Mouse (Mus musculus): ENCODE data around the gene Jaml.
"Not testable (repeated sequence)": the region's sequence is repeated elsewhere in the genome, so short reads cannot be mapped to it uniquely, and the experiment has no call there.

Jaml gene

DNA sequence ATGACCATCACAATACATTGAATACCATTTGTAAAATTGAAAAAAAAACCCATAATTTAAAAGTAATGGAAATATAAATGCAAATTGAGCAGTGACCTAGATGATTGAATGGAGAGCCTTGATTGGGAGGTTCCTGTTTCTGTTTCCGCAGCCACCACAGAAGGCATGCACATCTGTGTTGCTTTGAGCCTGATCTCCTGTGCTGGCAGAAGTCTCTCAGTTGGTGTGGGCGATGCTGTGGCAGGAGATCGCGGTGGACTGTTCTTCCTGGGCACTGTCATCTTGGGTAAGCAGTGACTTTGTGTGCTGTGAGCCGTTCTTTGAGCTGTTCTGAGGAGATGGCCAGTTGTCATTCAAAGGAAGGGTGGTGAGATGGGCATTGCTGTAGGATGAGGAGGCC, at the start of gene Jaml:
Gene Jaml (plus strand): TSS at position 173 of the 400 bp plus-strand sequence.
- DNase-seq = no peak

DNA sequence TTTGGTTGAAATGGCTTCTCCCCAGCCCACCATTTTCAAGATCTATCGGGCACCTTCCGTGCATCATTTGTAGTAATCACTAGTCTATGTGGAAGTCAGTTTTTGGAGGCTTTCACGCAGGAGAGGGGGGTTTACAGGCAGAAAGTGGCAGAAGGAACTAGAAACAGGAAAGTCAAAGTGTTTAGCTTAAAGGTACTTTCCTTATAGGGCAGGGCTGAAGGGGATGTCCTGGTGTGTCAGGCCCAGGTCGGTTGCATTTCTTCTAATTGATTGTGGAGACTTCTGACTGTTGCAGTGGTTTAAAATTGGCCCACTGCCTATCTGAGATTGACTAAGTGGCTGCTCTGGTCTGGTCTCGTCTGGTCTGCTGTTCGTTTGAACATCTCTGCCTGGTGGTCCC, 48.6 kb upstream of the Jaml start:
- no peak for DNase-seq

- no peak for DNase-seq
These were observed 46.7 kb upstream of the Jaml start for GRCm38 (mm10) chr9:45032261-45032660.

DNA sequence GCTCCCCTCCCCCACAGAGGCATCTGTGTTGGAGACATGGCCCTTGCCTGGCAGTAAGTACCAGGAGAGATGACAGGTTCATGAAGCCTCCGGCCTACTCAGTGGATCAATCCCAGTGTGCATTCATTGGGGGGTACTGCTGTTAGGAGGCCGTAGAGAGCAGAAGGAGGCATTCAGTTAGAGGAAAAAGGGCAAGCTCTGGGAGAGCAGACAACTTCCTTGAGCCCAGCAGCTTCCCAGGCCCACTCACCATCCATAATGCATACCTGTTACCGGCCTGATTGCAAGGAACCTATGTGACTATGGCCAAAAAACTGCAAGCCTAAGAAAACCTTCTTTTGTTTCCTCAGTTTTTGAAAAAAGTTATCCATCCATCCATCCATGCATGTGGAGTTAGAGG, 44.5 kb upstream of the Jaml start:
- DNase-seq = no peak

GRCm38 (mm10) chr9:45037803-45038202, 41.2 kb upstream of the Jaml start:
- DNase-seq = not testable (repeated sequence)

- DNase-seq = no peak
These were observed 39.5 kb upstream of the Jaml start, which contains the start of gene Mpzl2 for GRCm38 (mm10) chr9:45039499-45039898. Mpzl2 (plus strand) TSS chr9:45039799.

DNA sequence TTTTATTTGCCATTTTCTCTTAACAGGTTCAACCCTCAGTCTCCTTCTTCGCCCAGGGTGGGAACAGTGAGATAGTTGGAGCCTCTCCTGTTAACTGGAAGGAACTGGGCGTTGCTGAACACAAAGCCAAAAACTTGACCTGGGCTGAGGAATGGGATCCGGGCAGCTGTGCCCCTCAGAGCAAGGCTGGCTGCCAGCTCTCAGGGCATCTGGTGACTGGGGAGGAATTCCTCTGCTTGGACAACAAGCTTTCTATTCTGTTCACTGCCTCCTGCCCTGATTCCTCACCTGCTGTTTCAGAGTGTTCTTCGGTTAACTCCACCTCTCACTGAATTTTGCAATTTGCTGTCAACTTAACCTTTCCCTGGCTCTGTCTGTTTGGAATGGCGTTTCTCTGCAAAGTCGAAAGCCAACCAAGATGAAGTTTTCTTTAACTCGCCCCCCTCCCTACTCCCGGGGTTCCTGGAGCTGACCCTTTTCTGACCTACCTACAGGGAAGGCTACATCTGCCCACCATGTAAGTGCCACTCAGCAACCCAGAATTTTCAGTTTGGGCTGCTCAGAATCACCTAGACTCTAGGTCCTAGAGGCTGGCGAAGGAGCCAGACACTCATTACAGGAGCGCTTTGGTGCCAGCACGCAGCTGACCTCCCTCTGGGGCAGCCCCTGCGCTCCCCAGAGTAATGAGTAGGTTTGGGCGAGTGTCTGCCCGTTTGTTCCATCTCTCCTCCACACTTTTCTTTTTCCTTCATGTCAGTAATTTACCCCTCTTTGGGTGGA, 38.7 kb upstream of the Jaml start:
- peak in 1 of 2 experiments; percentile 30 for DNase-seq

GRCm38 (mm10) chr9:45041131-45041838, 37.7 kb upstream of the Jaml start:
- DNase-seq = peak in 1 of 2 experiments; percentile 45

- peak; percentile 75 to 84 for DNase-seq
These were observed 36.8 kb upstream of the Jaml start for GRCm38 (mm10) chr9:45042056-45042720.

GRCm38 (mm10) chr9:45042947-45043346, 36.0 kb upstream of the Jaml start:
- peak in 1 of 2 experiments; percentile 12 for DNase-seq

GRCm38 (mm10) chr9:45046973-45047372, 32.0 kb upstream of the Jaml start:
- no peak for DNase-seq

DNA sequence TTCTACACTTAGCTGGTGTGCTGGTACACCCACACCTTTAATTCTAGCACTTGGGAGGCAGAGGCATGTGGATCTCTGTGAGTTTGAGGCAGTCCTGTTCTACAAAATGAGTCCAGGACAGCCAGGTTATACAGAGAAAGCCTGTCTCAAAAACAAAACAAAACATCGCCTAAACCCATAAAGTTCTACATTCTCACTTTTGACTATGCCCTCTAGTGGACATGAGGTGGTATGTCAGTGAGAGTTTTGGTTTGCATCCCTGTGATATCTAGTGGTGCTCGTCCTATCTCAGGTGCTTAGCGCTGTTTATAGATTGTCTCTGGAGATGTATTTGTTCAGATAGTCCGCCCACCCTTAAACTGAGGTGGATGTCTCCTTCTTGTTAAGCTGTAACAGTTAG, 30.5 kb upstream of the Jaml start:
- DNase-seq = no peak

DNA sequence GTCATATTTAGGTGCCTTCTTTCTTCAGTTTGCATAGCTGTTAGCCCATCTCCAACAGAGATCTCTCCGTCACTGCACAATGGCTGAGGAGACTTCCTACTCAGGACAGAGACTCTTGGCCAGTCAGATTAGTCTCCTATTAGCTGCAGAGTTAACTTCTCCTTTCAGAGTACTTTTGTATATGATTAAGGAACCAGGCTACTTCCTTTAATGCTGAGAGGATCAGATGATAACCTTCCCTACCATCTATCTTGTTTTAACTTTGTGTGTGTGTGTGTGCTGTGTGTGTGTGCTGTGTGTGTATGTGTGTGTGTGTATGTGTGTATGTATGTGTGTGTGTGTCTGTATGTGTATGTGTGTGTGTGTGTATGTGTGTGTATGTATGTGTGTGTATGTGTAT, 29.3 kb upstream of the Jaml start:
- DNase-seq = no peak

GRCm38 (mm10) chr9:45050301-45050700, 28.7 kb upstream of the Jaml start:
- no peak for DNase-seq

DNA sequence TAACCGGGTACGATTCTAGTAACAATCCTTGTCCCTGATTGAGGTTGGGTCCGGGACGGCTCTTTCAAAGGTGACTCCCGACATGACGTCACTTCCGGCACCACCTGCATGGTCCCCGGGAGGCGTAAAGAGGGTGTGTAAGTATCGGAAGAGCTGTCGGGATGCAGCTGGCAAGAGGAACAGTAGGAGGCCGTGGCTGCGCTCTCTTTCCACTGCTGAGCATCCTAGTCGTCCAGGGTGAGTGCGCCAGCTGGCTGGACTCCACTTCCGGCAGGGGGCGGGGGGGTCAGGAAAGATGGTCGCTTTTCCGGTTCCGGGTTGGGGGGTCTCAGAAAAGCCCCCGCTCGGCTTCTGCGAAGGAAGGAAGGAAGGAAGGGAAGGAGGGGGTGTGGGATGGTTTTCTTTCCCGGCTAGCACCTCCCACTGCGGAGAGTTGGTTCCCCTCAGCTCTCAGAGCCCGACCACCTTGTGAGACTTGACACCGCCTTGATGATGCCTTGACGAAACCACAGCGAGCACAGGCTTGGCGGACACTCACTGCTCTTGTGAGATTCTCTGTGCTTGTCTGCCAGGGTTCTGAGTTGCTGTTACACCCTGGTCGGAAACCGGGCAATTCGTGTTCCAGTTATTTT, 23.8 kb upstream of the Jaml start, which contains the start of gene Mpzl3:
Gene Mpzl3 (plus strand): TSS at position 105 of the 632 bp plus-strand sequence.
- peak; percentile 77 to 79 for DNase-seq

DNA sequence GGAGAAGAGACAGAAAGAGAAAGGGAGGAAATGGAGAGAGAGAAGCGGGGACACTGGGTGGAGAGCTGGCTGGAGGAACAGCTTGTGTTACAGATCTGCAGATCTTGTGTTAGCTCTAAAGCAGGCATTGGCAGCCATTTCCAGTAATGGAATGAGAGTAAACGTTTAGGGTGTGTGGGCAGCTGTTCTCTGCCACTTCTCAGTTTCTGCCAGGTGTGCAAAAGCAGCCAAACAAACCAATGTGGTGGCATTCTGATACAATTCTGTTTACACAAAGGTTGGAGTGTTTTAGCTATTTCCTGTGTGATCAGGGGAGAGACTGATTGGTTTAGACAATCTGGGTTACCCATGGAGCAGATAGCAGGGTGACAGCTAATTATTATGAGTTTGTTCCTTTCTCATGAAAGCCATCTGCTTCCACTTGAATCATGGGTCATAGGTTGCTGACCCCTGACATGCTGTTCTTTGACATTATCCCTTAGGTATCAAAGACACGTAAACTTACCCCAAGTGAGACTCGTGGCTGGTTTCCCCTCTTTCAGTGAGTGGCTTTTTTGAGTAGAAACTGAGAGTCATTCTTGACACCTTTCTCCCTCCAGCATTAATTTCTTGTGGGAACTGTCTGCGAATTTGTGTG, 20.6 kb upstream of the Jaml start:
- DNase-seq = no peak

GRCm38 (mm10) chr9:45060151-45060550, 18.8 kb upstream of the Jaml start:
- DNase-seq = no peak

- no peak for DNase-seq
These were observed 16.3 kb upstream of the Jaml start for GRCm38 (mm10) chr9:45062677-45063076.

- no peak for DNase-seq
These were observed 14.6 kb upstream of the Jaml start for GRCm38 (mm10) chr9:45064421-45064820.

DNA sequence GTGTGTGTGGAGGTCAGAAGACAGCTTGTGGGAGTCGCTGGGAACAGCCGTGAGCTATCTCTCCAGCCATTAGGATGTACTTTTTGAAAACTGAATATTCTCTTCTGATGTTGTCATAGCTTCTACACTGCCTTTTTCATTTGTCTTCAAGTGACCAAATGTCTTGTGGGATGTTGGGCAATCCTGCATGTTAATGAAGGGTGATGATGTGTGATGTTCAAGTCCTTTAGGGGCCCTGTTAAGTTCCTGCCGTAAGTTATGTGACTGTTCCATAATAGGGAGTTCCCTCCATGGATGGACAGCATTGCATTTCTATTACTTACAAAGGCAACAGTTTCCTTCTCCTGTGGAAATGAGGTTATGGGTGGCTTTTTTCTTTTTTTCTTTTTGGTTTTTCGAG, 12.2 kb upstream of the Jaml start:
- DNase-seq = no peak

DNA sequence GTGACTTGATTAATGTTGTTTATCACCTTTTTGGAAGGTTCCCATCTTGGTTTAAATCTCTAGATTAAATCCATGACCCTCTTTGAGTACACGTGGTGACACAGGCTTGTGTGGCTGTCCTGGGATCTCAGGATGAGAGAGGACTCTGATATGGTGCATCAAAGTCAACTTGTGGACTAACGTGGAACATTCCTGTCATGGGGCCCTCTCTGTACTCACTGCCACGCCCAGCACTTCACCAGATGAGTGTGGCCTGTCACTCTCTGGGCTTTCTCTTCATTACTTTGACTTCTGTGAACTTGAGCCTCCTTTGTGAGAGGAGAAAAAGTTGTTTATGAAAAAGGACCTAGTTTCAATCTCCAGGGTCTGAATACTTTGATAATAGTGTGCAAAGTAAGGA, 7.2 kb upstream of the Jaml start:
- no peak for DNase-seq

GRCm38 (mm10) chr9:45077859-45078258, 1.1 kb upstream of the Jaml start:
- DNase-seq = no peak

- no peak for DNase-seq
These were observed 4.1 kb downstream of the Jaml start for GRCm38 (mm10) chr9:45083132-45083531.
